Mouse (Mus musculus) regulatory T cell (primary cell): ENCODE measurements at regions not wholly inside any gene's neighbourhood (a gene's known extent, or its start where the extent isn't known, plus 50 kb on each side); places are given as distances from the start of the nearest gene placed in this dataset.

Experiments used
- in situ Hi-C: fragments of 300-600 bp; cut with MboI, MseI; formaldehyde crosslinking; loops from one replicate; pipeline ENCODE4 v1.15.1; 2025; ENCODE audit warnings: high pct_unique_total_duplicates

- in situ Hi-C loops, result no loop called here
Measured at GRCm38 (mm10) chr15:56166236-56166635, 1311.2 kb downstream of the Slc22a22 start.

- in situ Hi-C loops, result no loop called here
Measured at GRCm38 (mm10) chr15:56158726-56159125, 1318.7 kb downstream of the Slc22a22 start.

GRCm38 (mm10) chr15:56139451-56139850 lies 1338.0 kb downstream of the Slc22a22 start:
- in situ Hi-C loops, result no loop called here

GRCm38 (mm10) chr15:56136420-56136970 lies 1340.9 kb downstream of the Slc22a22 start:
- in situ Hi-C loops, result no loop called here

- in situ Hi-C loops, result no loop called here
Measured at GRCm38 (mm10) chr15:56128029-56128428, 1349.4 kb downstream of the Slc22a22 start.

- in situ Hi-C loops, result no loop called here
Measured at GRCm38 (mm10) chr15:56119287-56120065, 1357.9 kb downstream of the Slc22a22 start.

GRCm38 (mm10) chr15:56108313-56108712 lies 1369.1 kb downstream of the Slc22a22 start:
- in situ Hi-C loops, result no loop called here

- in situ Hi-C loops, result no loop called here
Measured at GRCm38 (mm10) chr15:56107719-56108118, 1369.7 kb downstream of the Slc22a22 start.

- in situ Hi-C loops, result no loop called here
Measured at GRCm38 (mm10) chr15:56100133-56100735, 1377.2 kb downstream of the Slc22a22 start.

- in situ Hi-C loops, result no loop called here
Measured at GRCm38 (mm10) chr15:56077838-56078567, 1399.4 kb downstream of the Slc22a22 start.

- in situ Hi-C loops, result no loop called here
Measured at GRCm38 (mm10) chr15:56077081-56077480, 1400.3 kb downstream of the Slc22a22 start.

GRCm38 (mm10) chr15:56076680-56077079 lies 1400.7 kb downstream of the Slc22a22 start:
- in situ Hi-C loops, result no loop called here

GRCm38 (mm10) chr15:56069511-56069910 lies 1407.9 kb downstream of the Slc22a22 start:
- in situ Hi-C loops, result loop anchor here (10.0 kb wide), 1 partner anchor 1445 kb away; no protein-coding TSS in a partner anchor

- in situ Hi-C loops, result loop anchor here (10.0 kb wide), 1 partner anchor 1448 kb away; no protein-coding TSS in a partner anchor
Measured at GRCm38 (mm10) chr15:56067214-56067613, 1410.2 kb downstream of the Slc22a22 start.

GRCm38 (mm10) chr15:56066540-56066939 lies 1410.9 kb downstream of the Slc22a22 start:
- in situ Hi-C loops, result loop anchor here (10.0 kb wide), 1 partner anchor 1448 kb away; no protein-coding TSS in a partner anchor

- in situ Hi-C loops, result loop anchor here (10.0 kb wide), 1 partner anchor 1449 kb away; no protein-coding TSS in a partner anchor
Measured at GRCm38 (mm10) chr15:56065872-56066534, 1411.4 kb downstream of the Slc22a22 start.

GRCm38 (mm10) chr15:56062576-56062975 lies 1414.8 kb downstream of the Slc22a22 start:
- in situ Hi-C loops, result loop anchor here (10.0 kb wide), 1 partner anchor 1452 kb away; no protein-coding TSS in a partner anchor

GRCm38 (mm10) chr15:56061326-56061725 lies 1416.1 kb downstream of the Slc22a22 start:
- in situ Hi-C loops, result loop anchor here (10.0 kb wide), 1 partner anchor 1453 kb away; no protein-coding TSS in a partner anchor

GRCm38 (mm10) chr15:56050716-56051115 lies 1426.7 kb downstream of the Slc22a22 start:
- in situ Hi-C loops, result no loop called here

- in situ Hi-C loops, result loop anchor here (5.0 kb wide), 1 partner anchor 486 kb away; no protein-coding TSS in a partner anchor
Measured at GRCm38 (mm10) chr15:56047832-56048231, 1429.6 kb downstream of the Slc22a22 start.
